Mouse (Mus musculus) retina, postnatal 7 days (tissue): ENCODE data around the gene Tspo2.
"Not testable (repeated sequence)": the region's sequence is repeated elsewhere in the genome, so short reads cannot be mapped to it uniquely, and the experiment has no call there.

Experiments used
- DNase-seq: peaks from one replicate; pipeline ENCODE4 v3.0.0-alpha.2; 2012; ENCODE audit warnings: low read depth, low spot score

Gene Tspo2

GRCm38 (mm10) chr17:48451353-48451675 lies at the start of gene Tspo2:
Gene Tspo2 (minus strand): TSS chr17:48451522.
- no peak for DNase-seq

GRCm38 (mm10) chr17:48500846-48501445 lies 49.6 kb upstream of the Tspo2 start:
- no peak for DNase-seq

- no peak for DNase-seq
These were observed 46.7 kb upstream of the Tspo2 start for GRCm38 (mm10) chr17:48497986-48498385.

- no peak for DNase-seq
These were observed 42.7 kb upstream of the Tspo2 start for GRCm38 (mm10) chr17:48493986-48494385.

- DNase-seq, result no peak
These were observed 42.3 kb upstream of the Tspo2 start for GRCm38 (mm10) chr17:48493582-48493981.

GRCm38 (mm10) chr17:48492621-48493020 lies 41.3 kb upstream of the Tspo2 start:
- no peak for DNase-seq

GRCm38 (mm10) chr17:48489466-48489865 lies 38.1 kb upstream of the Tspo2 start:
- no peak for DNase-seq

GRCm38 (mm10) chr17:48484191-48484590 lies 32.9 kb upstream of the Tspo2 start:
- no peak for DNase-seq

- no peak for DNase-seq
These were observed 32.4 kb upstream of the Tspo2 start for GRCm38 (mm10) chr17:48483764-48484163.

GRCm38 (mm10) chr17:48479952-48480351 lies 28.6 kb upstream of the Tspo2 start:
- DNase-seq, result no peak

GRCm38 (mm10) chr17:48475444-48475843 lies 24.1 kb upstream of the Tspo2 start:
- no peak for DNase-seq

GRCm38 (mm10) chr17:48474282-48474681 lies 23.0 kb upstream of the Tspo2 start:
- DNase-seq, result not testable (repeated sequence)

- peak; percentile 70 for DNase-seq
These were observed 16.3 kb upstream of the Tspo2 start for GRCm38 (mm10) chr17:48467395-48468231.

GRCm38 (mm10) chr17:48466769-48467394 lies 15.6 kb upstream of the Tspo2 start:
- DNase-seq, result no peak

GRCm38 (mm10) chr17:48463391-48463790 lies 12.1 kb upstream of the Tspo2 start:
- no peak for DNase-seq

- no peak for DNase-seq
These were observed 10.8 kb upstream of the Tspo2 start for GRCm38 (mm10) chr17:48462096-48462495.

GRCm38 (mm10) chr17:48457971-48458653 lies 6.8 kb upstream of the Tspo2 start:
- DNase-seq, result no peak

GRCm38 (mm10) chr17:48455955-48456354 lies 4.6 kb upstream of the Tspo2 start:
- DNase-seq, result no peak

- DNase-seq, result no peak
These were observed 3.4 kb upstream of the Tspo2 start, which contains the start of gene Unc5cl for GRCm38 (mm10) chr17:48454688-48455087. Gene Unc5cl (plus strand): TSS chr17:48454901.

GRCm38 (mm10) chr17:48454190-48454589 lies 2.9 kb upstream of the Tspo2 start:
- no peak for DNase-seq

- no peak for DNase-seq
These were observed 2.2 kb upstream of the Tspo2 start for GRCm38 (mm10) chr17:48453489-48453888.
